ENCODE assay signal across 18 mouse cellular contexts in genomic region chr16:17018071-17018470, GRCm38 (mm10).
"Had no signal": no experiment of that assay in that cellular context is flagged by ENCODE, and none has a peak within 500 bp of the region (broad histone marks: within the 10 kb centered on the region; RNA-seq: fewer than 3 reads in every experiment).

No protein-coding gene starts in this region.

- ATAC-seq: liver, postnatal 0 days; lung, postnatal 0 days; midbrain, embryonic 15.5 days had no signal

- H3K4me1 ChIP-seq: midbrain, embryonic 12.5 days; midbrain, embryonic 15.5 days had no signal

- H3K9ac ChIP-seq: limb, embryonic 12.5 days; limb, embryonic 15.5 days; liver, embryonic 14.5 days; liver, postnatal 0 days; lung, embryonic 14.5 days; midbrain, embryonic 12.5 days; midbrain, embryonic 15.5 days had no signal

- H3K4me3 ChIP-seq: limb, embryonic 12.5 days; limb, embryonic 15.5 days; midbrain, embryonic 12.5 days; midbrain, embryonic 15.5 days; myocyte had no signal

- H3K27me3 ChIP-seq: limb, embryonic 12.5 days; limb, embryonic 15.5 days; midbrain, embryonic 12.5 days; midbrain, embryonic 15.5 days had no signal

- DNase-seq: kidney, adult 18-20 months; kidney, adult 9 months; kidney, postnatal 14 days; kidney, postnatal 4 days; left cerebral cortex, postnatal 4 days; liver, postnatal 0 days; lung, embryonic 14.5 days; lung, postnatal 4 days; thymus, adult 18-20 months; thymus, postnatal 36 days had no signal

- H3K9me3 ChIP-seq: limb, embryonic 12.5 days; limb, embryonic 15.5 days; midbrain, embryonic 12.5 days; midbrain, embryonic 15.5 days had no signal

- H3K27ac ChIP-seq: limb, embryonic 12.5 days; limb, embryonic 15.5 days; liver, embryonic 14.5 days; midbrain, embryonic 12.5 days; midbrain, embryonic 15.5 days had no signal

- H3K4me2 ChIP-seq: limb, embryonic 12.5 days; limb, embryonic 15.5 days; liver, embryonic 11.5 days; lung, embryonic 14.5 days; midbrain, embryonic 12.5 days; midbrain, embryonic 15.5 days had no signal
